Mouse (Mus musculus): ENCODE results near the gene Nck1. TPM values are rescaled to one million over a fixed set of nuclear protein-coding genes. Genes with fewer than 3 reads are reported as not detected.

The Nck1 gene
- total RNA-seq (2021) = 10 to 100 TPM; 45.5 to 46.7 TPM
- polyA plus RNA-seq (2012; rRNA removed) = 0.29 and 0.39 TPM in 2 replicates
- long read RNA-seq, full-length matches to known transcripts = 12 of 17 reads
- long read RNA-seq, partial matches to known transcripts = 2 of 17 reads
- long read RNA-seq, other reads (novel, unspliced or antisense) = 3 of 17 reads

- DNase-seq = peak; percentile 99
These were observed at the start of gene Nck1 for GRCm38 (mm10) chr9:100545715-100546593. Nck1 (minus strand) TSS chr9:100546134.

DNA sequence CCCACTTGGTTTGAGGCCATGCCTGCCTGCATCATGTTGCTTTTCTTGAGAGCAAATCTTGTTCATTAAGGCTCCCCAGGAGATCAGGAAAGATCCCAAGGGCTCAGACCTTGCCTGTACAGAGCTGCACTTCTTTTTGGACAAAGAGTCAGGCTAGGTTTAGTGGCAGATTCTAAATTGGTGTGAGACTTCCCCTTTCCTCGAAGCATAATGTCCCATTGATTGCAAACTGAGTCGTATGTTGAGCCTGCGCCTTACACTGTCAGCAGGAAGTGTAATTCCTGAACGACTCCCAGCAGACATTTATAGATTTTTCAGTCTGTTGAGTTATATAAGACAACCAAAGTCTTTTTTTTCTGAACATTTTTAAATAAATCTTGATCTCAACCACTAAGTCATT lies 44.5 kb upstream of the Nck1 start:
- DNase-seq = no peak

DNA sequence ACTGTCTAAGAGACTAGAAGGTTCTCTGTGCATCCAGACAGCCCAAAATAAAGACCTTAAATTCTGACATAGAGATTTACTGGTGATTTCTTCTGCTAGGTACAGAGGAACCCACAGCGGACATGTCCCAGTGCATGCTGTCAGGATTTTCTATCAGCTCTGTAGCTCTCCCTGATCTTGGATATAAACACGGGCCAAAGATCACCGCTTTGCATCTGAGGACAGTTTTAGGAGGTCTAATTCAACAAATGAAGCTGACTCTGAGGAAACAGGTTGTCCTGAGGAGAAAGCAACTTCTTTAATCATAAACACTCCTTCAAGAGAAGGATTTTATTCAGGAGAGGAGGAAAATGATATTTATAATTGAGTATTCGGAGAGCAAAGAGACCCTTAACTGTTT lies 38.1 kb upstream of the Nck1 start:
- DNase-seq = no peak

DNA sequence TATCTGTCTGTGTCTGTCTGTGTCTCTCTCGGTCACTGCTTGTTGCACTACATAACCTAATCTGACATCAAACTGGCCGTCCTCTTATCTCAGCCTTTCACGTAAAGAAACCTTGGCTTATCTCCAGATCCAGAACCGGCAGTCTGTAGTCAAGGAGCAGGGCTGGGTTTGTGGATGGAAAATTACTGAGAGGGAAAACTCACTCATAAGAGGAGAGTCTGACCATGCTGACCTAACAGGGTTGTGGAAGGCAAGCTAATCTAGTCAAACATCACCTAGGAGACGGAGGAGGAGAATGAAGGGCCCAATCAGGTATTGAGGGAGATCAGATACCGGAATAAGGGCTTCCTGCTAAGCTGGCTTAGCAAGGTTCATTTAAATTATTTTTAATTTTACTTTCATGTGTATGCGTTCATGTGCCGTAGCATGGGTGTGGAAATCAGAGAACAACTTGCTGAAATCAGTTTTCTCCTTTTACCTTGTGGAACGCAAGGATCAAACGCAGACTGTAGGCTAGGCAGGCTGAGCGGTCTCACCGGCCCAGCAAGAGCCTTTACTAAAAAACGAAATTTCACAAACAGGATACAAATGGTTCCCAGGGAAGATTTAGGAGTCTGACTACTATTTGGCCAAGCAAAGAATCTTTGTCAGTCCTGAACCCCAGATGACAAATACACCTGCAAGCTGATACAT lies 37.1 kb upstream of the Nck1 start:
- DNase-seq = peak; percentile 74

DNA sequence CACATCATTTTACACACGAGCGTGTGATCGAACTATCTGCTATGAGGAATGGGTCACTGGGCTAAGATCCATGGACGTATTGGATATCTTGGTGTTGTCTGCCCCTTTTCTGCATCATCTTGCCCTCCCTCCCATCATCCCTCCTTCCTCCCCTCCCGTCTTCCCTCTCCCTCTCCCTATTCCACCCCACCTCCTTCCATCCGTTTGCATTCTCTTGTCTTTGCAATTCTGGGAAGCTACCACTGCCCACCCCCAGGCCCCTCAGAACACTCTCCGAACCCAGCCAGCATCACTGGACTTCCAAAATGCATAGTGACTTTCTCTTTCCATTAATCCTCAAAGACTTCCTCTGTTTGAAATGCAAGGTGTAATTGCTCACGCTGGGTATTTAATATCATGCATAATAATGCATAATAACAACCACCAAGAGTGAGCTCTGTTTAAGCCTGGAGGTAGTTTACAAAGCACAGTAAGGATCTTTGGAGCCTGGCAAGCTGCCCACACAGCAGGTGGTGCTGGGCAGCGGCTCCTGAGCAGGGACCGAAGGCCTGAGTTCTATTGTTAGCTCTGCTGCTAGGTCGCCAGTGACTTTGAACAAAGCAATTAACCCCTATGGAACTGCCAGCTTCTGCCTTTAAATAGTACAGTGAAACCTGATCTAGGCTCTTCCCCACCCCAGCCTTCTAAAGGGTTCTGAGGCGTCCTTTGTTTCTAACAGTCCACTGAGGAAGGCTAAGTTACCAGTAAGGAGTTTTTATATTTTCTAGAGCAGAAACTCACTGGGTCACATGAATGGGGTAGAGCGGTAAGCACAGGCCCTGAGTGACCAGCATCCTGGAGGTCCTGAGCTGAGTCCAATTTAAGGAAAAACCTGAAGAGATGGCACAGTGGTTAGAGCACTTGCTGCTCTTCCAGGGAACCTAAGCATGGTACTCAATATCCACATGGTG lies 35.9 kb upstream of the Nck1 start:
- DNase-seq = peak; percentile 16

- no peak for DNase-seq
These were observed 34.3 kb upstream of the Nck1 start for GRCm38 (mm10) chr9:100580196-100580740.

DNA sequence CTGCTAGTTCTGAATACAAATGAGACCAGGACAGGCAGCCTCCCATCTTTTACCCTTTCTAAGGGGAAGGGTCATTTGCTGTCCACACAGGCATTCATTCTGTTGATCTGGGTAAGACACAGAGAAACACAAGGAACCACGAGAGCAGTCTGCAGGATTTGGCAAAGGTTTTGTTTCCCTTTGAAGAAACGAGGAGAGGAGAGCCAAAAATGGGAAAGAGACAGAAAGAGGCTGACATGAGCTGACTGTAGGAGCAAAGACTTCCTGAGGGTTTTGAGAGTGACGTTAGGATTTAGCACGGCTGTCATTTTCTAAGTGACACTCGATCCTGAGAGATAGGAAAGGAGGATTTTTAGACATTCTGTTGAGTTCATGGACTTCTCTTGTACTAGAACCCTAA lies 28.0 kb upstream of the Nck1 start:
- DNase-seq = no peak

- no peak for DNase-seq
These were observed 27.4 kb upstream of the Nck1 start for GRCm38 (mm10) chr9:100573300-100573699.

DNA sequence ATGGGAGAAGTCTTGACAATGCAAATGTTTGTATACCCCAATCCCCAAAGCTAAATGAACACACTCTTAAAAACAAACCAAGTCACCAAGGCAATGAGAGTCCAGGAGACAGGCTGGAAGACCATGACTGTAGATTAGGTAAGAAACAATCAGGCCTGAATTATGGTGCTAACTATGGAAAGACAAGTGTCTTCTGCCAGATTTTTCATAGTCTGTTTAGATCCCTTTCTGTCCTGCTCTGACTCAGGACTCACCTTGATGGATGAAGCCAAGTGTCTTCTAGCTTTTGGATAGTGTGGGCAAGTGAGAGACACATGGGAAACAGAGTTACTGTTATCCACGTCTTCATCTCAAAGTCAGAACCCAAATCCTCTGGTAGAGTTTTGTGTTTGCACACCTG lies 25.6 kb upstream of the Nck1 start:
- DNase-seq = no peak

DNA sequence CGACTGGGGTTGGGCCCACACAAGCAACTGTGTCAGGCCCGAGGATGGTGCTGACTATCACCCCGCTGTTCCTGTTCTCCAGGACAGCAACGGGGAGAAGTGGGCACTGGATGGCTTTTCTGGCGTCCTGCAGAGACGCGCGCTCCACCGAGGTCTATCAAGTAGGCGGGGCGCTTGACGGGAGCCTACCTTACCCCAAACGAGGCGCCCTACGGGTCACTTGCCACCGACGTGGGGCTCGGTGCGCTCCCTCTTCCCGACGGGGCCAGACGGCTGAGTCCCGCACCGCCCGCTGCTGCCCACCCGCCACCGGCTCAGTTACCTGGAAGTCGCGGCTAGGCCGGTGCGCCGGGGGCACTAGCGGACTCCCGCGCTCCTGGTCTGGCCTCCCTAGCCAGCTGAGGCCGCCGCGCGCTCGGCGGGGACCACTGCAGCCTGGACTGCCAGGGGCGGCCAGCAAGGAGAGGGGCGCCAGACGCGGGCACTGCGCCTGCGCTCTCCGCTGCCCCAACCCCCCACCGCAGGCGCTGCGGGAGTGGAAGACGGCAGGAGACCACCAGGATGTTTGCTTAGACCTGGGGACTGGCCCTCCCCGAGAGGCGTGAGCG lies 24.8 kb upstream of the Nck1 start, which contains the start of gene Slc35g2:
Slc35g2 (minus strand) TSS at position 465 of the 608 bp plus-strand sequence.
- peak; percentile 67 for DNase-seq

DNA sequence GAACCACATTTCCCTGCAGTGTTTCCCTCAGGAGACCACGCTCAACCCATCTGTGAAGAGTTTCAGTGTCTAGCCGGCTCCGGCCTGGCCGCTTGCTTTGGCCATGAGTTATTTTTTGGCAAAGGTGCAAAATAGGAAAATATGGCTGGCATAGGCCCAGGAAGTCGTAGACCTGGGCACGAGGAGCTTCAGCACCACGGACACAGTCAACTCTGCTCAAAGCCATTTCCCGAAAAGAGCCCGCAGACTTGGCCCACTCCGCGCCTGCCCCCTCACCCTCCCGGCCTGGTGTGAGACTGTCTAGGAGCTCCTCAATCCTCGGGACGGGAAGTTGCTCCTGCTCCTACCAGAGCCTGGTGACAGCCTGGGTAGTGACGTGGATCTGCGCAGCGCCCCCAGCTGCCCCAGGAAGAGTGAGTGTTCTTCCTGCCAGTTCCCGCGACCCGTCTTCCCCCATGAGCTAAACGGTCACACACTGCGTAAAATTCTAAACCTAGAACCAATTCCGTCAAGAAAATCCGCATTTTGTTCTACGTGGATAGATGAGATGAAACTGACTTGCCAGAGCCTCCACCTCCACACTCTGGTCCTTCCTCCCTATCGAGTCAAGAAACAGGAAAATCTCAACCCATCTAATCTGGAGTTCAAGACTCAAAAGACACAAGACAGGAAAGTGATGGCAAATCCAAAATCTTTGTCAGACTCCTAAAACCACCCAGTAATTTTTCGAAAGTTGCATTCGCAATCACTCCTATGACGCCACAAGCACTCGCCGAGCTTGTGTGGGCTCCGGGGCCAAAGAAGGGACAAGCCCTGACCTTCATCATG lies 24.1 kb upstream of the Nck1 start:
- DNase-seq = peak; percentile 81

DNA sequence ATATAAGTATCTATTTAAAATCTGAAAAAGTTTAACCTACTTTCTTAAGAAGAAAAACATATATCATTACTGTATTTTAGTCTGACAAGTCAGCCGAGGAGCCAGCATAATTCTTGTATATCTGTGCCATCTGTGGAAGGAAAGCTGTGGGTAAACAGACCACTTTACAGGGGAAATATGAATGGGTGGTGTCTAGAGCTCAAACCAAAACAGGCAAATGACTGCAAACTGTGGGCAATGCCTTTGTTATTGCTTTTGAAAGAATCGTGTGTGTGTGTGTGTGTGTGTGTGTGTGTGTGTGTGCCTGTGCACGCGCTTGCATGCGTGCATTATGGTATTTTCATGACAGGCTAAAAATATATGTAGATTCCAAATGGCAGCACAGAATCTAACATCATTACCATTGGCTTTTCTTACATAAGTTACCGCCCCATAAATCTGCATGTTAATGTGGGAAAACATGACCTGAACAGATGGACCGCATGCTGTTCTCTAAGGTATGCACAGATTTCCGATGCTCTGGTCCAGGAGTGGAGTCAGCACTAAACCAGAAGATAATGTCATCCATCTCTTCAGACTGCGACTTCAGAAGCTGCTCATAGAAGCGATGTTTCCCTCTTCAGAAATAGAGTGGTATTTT lies 14.4 kb upstream of the Nck1 start:
- DNase-seq = no peak

- no peak for DNase-seq
These were observed 13.1 kb upstream of the Nck1 start for GRCm38 (mm10) chr9:100558991-100559390.

DNA sequence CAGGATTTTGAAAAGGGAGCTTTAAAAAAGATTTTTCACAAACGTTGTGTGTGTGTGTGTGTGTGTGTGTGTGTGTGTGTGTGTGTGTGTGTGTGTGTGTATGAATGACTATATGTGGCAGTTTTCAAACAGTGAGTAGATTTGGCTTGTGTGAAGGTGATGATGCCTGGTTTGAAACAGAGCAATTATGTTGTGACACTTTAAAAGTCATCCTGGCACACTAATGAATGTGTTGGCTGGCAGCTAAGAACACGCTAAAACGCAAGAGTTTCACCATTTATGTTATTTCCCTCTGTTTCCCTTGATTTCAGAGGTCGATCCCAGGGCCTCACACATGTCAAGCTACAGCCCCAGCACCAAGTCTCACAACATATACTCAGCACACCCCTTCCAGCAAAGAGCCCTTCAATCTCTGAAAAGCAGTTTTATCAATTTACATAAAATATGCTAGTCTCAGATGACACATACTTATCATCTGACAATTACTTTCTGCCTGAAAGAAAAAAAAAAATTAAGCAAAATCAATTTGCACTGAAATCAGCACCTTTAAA lies 12.2 kb upstream of the Nck1 start:
- no peak for DNase-seq

GRCm38 (mm10) chr9:100555686-100556085 lies 9.8 kb upstream of the Nck1 start:
- no peak for DNase-seq

DNA sequence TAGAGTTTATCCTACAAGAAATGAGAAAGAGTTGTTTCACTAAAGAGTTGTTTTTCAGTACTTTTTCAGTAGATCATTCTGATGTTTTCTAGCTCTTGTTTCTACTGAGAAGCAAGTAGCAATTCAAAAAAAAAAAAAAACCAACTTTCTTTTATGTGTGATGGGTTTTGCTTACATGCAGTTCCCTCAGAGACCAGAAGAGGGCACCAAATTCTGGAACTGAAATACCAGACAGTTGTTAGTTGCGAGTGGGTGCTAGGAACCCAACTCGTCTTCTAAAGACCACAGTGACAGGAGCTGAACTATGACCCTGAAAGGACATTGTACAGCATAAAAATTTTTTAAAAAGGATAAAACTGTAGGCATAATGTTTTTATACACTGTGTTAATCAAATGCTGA lies 2.4 kb upstream of the Nck1 start:
- no peak for DNase-seq

- DNase-seq = no peak
These were observed 618 bp upstream of the Nck1 start for GRCm38 (mm10) chr9:100546594-100546910.

DNA sequence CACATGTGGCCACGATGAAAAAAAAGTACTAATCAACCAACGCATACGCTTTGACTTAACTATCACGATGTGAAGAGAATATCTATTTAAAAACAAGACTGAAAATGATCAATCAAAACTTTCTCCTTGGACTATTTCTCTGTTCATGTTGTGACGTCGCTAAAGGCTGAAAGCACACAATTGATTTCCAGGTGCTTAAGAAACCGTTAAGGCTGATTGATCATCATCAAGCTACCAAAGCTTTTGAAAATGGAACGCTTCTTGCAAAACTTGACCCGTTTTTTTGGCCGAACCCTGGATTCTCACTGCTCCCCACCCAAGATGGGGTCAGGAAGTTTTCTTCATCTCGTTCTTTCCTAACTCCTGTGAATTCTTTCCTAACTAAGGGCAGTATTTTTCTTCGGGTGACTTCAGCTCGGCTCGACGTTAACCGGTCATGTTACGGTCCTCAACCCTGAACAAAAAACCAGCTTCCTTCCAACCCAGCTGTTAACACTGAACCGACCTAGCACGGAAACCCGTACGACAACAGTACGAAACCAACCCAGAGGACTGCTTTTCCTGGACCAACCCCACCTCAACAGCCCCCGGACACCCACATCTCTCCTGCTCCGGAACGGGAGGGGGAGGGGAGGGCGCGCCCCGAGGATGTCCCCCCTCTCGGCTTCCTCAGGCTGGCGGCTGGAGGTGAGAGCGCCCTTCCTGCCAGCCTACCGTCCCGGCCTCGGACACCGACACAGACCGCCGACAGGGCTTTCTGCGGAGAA lies 803 bp downstream of the Nck1 start:
- DNase-seq = no peak

All from adrenal gland, adult 2 months (tissue).